Mouse (Mus musculus) embryonic fibroblast, embryonic 13.5 days (primary cell): Measurements from ENCODE around the gene Plcxd1. TPM values are rescaled to one million over a fixed set of nuclear protein-coding genes. Genes with fewer than 3 reads are reported as not detected.
A peak's percentile ranks its signal among the peaks of the same experiment; 100 is the strongest.

Experiments used
- H3K27ac ChIP-seq: 2 replicates; pipeline ENCODE4 v1.5.1; 2012; ENCODE audit warnings: low read length, control low read depth, inconsistent platforms; ENCODE audit not compliant: insufficient read depth
- H3K4me1 ChIP-seq: 2 replicates; pipeline ENCODE4 v1.6.1; 2011; ENCODE audit warnings: low read length; ENCODE audit not compliant: control insufficient read depth, insufficient read depth
- H3K4me3 ChIP-seq: 2 replicates; pipeline ENCODE4 v1.5.1; 2011; ENCODE audit warnings: mild to moderate bottlenecking, control low read depth, low read length; ENCODE audit not compliant: insufficient read depth
- CTCF ChIP-seq: IDR thresholded peaks from 2 replicates; pipeline ENCODE4 v1.5.1; 2011; ENCODE audit warnings: mild to moderate bottlenecking, control low read depth, low read length, moderate library complexity, borderline replicate concordance; ENCODE audit not compliant: insufficient read depth
- POLR2A ChIP-seq: IDR thresholded peaks from 2 replicates; pipeline ENCODE4 v1.6.1; 2011; ENCODE audit warnings: low read depth, mild to moderate bottlenecking, control low read depth, low read length, moderate library complexity
- polyA plus RNA-seq: library from polyadenylated mRNA; stranded (reverse); fragments of >200 nt; gene quantifications from 2 replicates; pipeline ENCODE4 v1.2.4, GENCODE M21; 2011; ENCODE audit warnings: low read depth; ENCODE audit not compliant: missing spikeins, insufficient read length

The Plcxd1 gene
- polyA plus RNA-seq, 1 experiment = 0.28 TPM

DNA sequence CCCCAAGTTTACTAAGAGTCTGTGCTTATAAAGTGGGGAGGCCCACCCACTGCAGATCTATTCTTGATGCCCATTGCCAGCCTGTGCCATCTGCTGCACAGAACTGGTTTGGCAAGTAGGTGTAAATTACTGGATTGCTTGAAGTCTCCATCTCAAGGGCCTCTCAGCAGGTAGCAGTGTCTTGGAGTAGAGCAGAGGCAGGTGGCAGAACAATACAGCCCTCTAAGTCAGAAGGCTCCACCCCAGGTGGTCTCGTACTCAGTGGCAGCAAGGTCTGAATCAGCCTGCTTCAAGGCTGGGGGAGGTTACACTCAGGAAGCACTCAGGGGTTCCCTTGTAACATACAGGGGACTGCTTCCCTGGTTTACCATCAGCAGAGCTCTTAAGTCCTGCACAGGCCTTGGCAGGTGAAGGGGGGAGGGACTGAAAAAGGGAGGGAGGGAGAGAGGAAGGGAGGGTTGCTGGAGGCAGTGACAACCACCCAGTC, 735 bp upstream of the Plcxd1 start:
- TF ChIP-seq POLR2A = no peak
- no peak for TF ChIP-seq CTCF
- peaks cover 5% of the 10 kb centered on the region; the same call in 1 of the 2 replicates for H3K4me1 ChIP-seq
- no peak overlapping the region for H3K4me3 ChIP-seq
- no peak overlapping the region for H3K27ac ChIP-seq

DNA sequence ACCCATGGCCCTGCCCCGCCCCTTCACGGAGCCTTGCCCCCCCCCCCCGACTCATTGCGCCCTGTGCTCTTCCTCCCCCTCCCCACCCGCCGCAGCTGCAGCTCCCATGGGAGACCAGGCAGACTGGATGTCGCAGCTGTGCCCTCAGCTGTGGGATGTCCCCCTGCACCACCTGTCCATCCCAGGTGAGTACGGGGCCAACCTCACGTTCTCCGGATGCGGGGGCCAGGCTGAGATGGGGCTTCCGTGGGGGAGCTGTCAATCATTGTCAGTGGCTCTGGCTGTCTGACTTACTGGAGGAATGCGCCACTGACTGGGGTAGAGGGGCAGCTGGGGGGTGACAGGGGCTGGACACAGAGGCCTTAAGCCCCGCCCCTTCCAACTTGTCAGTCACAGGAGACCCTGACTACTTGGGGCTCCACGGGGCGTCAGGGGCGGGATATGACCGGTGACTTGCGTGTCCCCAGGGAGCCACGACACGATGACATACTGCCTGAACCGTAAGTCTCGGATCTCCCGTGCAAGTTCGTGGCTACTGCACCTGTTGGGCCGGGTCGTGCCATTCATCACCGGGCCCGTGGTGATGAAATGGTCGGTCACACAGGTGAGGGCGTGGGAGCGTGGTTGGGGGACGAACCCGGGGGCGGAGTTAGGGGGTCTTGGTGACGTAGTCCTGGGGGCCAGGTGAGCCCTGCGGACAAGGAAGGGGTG, 1.3 kb downstream of the Plcxd1 start:
- no peak overlapping the region for H3K27ac ChIP-seq
- no peak overlapping the region for H3K4me3 ChIP-seq
- no peaks in the 10 kb centered on the region for H3K4me1 ChIP-seq
- TF ChIP-seq CTCF (no peak), POLR2A (no peak)

DNA sequence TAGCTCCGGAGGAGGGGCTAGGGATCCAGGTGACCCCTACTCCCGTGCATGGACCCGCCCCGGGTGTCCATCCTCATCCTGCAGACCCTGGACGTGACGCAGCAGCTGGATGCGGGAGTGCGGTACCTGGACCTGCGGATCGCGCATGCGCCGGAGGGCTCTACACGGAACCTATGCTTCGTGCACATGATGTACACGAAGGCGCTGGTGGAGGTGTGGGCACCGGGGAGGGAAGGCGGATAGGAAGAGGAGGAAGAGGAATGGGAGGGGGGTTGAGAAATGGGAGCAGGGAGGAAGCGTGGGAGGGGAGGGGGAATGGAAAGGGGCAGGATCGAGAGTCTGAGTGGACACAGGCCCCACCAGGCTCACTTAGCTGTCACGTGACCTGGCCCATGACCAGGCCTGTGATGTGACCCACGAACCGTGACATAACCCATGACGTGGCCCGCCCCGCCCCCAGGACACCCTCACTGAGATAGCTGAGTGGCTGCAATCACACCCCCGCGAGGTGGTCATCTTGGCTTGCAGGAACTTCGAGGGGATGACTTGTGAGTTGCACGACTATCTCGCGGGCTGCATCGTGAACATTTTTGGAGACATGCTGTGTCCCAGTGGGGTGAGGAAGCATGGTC, 2.1 kb downstream of the Plcxd1 start:
- Histone ChIP-seq H3K4me3 (no peak overlapping the region), H3K4me1 (no peaks in the 10 kb centered on the region), H3K27ac (no peak overlapping the region)
- no peak for TF ChIP-seq CTCF
- TF ChIP-seq POLR2A = no peak

DNA sequence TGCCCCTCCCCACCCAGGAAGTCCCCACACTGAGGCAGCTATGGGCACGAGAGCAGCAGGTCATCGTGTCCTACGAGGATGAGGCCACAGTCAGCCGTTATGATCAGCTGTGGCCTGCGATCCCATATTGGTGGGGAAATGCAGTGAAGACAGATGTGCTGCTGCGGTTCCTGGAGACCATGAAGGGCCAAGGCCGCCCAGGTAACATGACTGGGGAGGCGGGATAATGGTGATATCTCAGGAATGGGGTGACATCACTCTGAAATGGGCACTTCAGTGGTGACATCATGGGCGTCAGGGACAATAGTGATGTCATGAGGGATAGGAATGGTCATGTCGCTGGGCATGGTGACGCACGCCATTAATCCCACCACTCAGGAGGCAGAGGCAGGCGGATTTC, 2.7 kb downstream of the Plcxd1 start:
- H3K4me3 ChIP-seq = no peak overlapping the region
- H3K27ac ChIP-seq = no peak overlapping the region
- no peaks in the 10 kb centered on the region for H3K4me1 ChIP-seq
- no peak for TF ChIP-seq CTCF
- TF ChIP-seq POLR2A = 0 out of 2 replicates have a peak, but pooled peaks have one; percentile 14

DNA sequence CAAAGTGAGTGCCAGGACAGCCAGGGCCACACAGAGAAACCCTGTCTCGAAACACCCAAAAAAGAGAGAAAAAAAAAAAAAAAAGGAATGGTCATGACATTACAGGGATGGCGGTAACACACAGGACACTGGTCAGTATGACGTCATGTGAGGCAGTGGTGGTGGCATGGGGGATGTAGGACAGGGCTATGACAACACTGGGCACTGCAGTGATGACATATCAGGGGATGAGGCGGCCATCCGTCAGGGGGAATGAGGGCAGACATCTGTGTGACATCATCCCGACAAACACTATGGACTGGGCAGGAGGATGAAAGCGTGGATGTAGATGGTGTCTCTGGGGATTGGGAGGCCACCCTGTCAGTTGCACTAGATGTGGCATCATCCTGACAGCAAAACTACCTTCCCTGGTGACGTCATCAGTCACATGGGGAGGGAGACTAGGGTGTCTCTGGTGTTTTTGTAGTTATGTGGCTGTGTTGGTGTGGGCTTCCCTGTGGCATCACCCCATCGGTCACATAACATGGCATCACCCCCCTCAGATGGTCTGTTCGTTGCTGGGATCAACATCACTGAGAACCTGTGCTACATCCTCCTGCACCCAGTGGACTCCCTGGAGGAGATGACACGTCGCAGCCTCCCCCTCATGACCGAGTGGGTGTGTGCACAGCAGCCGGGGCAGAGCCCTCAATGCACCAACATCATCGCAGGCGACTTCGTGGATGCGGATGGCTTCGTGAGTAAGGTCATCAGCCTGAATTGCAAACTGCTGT, 3.3 kb downstream of the Plcxd1 start:
- Histone ChIP-seq H3K27ac (no peak overlapping the region), H3K4me3 (no peak overlapping the region), H3K4me1 (no peaks in the 10 kb centered on the region)
- TF ChIP-seq POLR2A (0 out of 2 replicates have a peak, but pooled peaks have one; percentile 3), CTCF (no peak)

DNA sequence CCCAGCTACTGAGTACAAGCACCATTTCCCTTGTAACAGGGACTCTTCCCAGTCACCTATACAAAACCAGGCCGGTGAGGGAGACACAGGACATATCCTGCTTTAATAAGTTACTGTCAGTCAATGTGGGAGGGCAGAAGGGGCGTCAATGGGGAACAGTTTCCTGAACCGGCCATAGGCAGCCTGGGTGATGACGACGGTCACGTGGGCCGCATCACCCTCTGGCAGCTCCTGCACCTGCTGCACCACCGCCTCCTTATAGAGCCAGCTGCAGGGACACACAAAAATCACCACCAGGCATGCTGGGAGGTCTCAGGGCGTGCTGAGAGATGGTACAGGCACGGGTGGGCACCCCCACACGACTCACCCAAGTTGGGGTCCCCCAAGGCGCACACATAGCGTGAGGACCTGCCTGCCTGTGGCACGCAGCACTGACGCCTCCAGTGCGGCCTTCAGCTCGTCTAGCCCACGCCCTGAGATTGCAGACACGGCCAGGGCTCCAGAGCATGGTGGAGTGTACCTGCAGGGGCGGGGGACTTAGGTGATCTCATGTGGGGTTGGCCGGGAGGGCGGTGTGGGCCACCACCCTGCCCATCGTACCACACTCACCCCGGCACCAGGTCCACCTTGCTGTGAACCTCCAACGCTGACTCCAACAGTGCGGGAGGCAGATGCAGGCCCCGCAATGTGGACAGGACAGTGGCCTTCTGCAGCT, 4.3 kb downstream of the Plcxd1 start:
- no peak overlapping the region for H3K4me3 ChIP-seq
- H3K27ac ChIP-seq = no peak overlapping the region
- no peaks in the 10 kb centered on the region for H3K4me1 ChIP-seq
- no peak for TF ChIP-seq CTCF
- no peak for TF ChIP-seq POLR2A

DNA sequence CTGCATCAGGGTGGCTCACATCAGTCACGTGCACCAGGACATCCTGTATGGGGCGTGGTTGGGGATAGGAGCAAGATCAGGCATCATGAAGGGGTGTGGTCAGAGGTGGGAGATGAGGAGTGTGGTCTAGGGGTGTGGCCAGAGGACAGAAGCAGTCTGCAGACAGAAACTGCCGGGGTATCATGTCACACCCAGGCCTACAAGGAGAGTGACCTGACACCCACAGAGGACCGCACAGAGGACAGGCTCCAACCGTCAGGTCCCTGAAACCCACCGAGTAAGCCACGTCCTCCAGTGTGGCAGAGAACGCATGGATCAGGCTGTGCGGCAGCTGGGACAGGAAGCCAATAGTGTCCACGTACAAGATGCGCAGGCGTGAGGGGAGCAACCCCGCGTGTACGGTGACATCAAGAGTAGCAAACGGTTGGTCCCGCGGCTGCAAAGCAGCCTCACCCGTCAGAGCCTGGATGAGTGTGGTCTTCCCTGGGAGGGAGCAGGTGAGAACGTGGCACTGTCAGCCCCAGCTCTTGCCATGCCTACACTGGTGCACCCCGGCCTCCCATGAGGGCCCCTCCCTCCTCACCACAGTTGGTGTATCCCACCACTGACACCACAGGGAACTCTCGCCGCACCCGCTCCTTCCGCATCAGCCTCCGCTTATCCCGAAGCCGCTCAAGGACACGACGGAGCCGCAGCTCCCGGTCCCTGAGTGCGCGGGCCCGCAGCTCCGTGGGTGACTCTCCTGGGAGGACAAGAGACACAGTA, 5.0 kb downstream of the Plcxd1 start:
- TF ChIP-seq POLR2A (no peak), CTCF (no peak)
- Histone ChIP-seq H3K4me3 (no peak overlapping the region), H3K4me1 (no peaks in the 10 kb centered on the region), H3K27ac (no peak overlapping the region)

DNA sequence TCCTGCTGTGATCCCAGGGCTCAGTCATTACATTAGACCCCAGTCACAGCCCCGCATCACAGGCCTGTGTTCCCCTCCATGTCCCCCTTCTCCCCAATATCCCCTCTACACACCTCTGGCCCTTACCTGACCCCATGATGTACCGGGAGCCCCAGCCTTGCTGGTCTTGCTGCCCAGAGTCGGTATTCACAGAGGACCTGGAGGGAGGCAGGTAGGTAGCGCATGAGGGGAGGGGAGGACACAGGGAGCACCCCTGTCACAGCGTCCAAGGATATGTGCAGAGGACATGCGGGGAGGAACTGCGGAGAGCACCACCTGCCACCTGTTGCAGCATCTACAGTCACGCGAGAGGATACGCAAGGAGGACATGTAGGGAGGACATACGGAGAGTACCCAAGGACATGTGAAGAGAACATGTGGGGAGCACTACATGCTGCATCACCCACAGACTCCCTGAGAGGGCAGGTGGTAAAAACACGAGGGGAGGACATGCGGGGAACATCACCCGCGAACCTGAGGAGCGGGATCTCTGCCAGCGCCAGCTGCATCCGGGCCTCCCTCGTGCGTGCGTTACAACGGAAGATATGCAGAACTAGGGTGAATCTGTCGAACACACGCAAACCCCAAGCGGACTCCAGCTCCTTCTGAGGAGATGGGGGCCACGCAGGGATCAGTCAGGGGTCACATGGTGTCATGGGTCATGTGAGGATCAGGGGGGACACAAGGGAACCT, 6.5 kb downstream of the Plcxd1 start:
- TF ChIP-seq CTCF (no peak), POLR2A (no peak)
- H3K27ac ChIP-seq = no peak overlapping the region
- peak overlapping the region; percentile 44 for H3K4me3 ChIP-seq
- no peaks in the 10 kb centered on the region for H3K4me1 ChIP-seq
